Mouse (Mus musculus): Measurements from ENCODE around the gene Stil. TPM values are rescaled to one million over a fixed set of nuclear protein-coding genes. Genes with fewer than 3 reads are reported as not detected.

Stil gene
- polyA plus RNA-seq, 1 experiment = 6.4 TPM

GRCm38 (mm10) chr4:115060753-115061152, 60.8 kb downstream of the Stil start:
- TF ChIP-seq CTCF (IDR thresholded peaks at IDR 0.05; ENCODE audit: borderline replicate concordance, extremely low read depth, insufficient read depth, insufficient read length) (no peak), POLR2A (IDR thresholded peaks at IDR 0.05; ENCODE audit: borderline replicate concordance, extremely low read depth, insufficient read depth, insufficient read length, poor library complexity, severe bottlenecking) (no peak)
- no peak for DNase-seq (ENCODE audit: low read depth)

- TF ChIP-seq POLR2A (IDR thresholded peaks at IDR 0.05; ENCODE audit: borderline replicate concordance, extremely low read depth, insufficient read depth, insufficient read length, poor library complexity, severe bottlenecking) = no peak
- DNase-seq (ENCODE audit: low read depth) = peak; percentile 25
Observed at GRCm38 (mm10) chr4:115062540-115062874, 62.5 kb downstream of the Stil start.

DNA sequence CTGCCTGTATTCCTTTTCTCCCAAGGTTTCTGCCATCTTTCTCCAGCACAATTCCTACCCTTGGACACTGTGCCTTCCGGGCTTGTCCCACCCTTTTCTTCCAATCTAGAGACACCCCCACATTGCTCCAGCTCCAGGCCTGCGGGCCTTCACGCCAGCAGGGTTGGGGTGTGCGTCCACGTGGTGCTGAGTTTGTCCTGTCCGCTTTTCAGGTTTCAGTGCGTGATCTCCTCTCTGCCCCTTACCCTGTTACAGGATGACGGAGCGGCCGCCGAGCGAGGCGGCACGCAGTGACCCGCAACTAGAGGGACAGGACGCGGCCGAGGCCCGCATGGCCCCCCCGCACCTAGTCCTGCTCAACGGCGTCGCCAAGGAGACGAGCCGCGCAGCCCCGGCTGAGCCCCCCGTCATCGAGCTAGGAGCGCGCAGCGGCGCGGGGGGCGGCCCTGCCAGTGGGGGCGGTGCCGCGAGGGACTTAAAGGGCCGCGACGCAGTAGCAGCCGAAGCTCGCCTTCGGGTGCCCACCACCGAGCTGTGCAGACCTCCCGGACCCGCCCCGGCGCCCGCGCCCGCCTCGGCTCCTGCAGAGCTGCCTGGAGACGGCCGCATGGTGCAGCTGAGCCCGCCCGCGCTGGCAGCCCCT, 63.0 kb downstream of the Stil start:
- TF ChIP-seq CTCF (IDR thresholded peaks at IDR 0.05; ENCODE audit: borderline replicate concordance, extremely low read depth, insufficient read depth, insufficient read length) = no peak
- no peak for TF ChIP-seq POLR2A (IDR thresholded peaks at IDR 0.05; ENCODE audit: borderline replicate concordance, extremely low read depth, insufficient read depth, insufficient read length, poor library complexity, severe bottlenecking)

GRCm38 (mm10) chr4:115063518-115064239, 63.7 kb downstream of the Stil start:
- DNase-seq (ENCODE audit: low read depth) = peak; percentile 11

More for the DNA sequence above, 63.0 kb downstream of the Stil start:
- DNase-seq (ENCODE audit: low read depth) = peak; percentile 77

DNA sequence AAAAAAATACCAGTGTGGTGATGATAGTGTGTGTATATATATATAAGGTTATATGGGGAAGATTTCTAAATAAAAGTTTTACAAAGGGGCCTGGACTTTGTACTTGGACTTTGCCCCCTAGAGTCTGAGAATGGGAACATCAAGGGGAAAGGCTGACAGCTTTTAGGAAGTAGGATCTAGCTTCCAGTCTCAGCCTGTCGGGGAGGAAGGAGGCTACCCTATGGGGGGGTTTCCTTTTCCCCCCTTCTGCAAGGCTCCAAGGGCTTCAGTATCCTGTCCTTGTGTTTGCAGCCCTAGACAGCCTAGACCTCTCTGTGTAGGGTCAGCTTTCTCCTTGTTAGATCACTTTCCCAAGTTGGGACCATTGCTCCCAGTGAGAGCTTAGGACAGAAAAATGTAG, 71.7 kb downstream of the Stil start:
- no peak for DNase-seq (ENCODE audit: low read depth)
- TF ChIP-seq POLR2A (IDR thresholded peaks at IDR 0.05; ENCODE audit: borderline replicate concordance, extremely low read depth, insufficient read depth, insufficient read length, poor library complexity, severe bottlenecking) = no peak
- TF ChIP-seq CTCF (IDR thresholded peaks at IDR 0.05; ENCODE audit: borderline replicate concordance, extremely low read depth, insufficient read depth, insufficient read length) = no peak

More at GRCm38 (mm10) chr4:115063518-115064239, 63.7 kb downstream of the Stil start:
- TF ChIP-seq CTCF (IDR thresholded peaks at IDR 0.05; ENCODE audit: borderline replicate concordance, extremely low read depth, insufficient read depth, insufficient read length) (no peak), POLR2A (IDR thresholded peaks at IDR 0.05; ENCODE audit: borderline replicate concordance, extremely low read depth, insufficient read depth, insufficient read length, poor library complexity, severe bottlenecking) (no peak)

DNA sequence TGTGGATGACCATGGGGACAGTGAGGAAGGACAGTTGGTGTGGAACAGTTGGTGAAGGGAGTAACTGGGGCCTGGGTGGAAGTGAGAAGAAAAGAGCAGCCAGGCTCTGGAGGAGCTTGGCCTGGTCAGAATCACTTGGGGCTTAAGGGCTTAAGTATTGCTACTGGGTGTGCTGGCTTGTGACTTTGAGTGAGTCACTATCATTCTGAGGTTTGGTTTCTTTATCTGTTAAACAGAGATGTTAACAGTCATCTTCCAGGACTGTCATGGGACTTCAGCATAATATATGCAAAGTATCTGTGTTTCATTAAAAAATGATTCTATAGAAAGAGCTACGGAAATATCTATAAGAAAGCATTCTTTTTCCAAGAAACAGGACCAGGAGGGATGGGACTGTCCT, 74.8 kb downstream of the Stil start:
- no peak for DNase-seq (ENCODE audit: low read depth)
- TF ChIP-seq CTCF (IDR thresholded peaks at IDR 0.05; ENCODE audit: borderline replicate concordance, extremely low read depth, insufficient read depth, insufficient read length) = no peak
- no peak for TF ChIP-seq POLR2A (IDR thresholded peaks at IDR 0.05; ENCODE audit: borderline replicate concordance, extremely low read depth, insufficient read depth, insufficient read length, poor library complexity, severe bottlenecking)

GRCm38 (mm10) chr4:115075204-115075915, 75.4 kb downstream of the Stil start:
- no peak for DNase-seq (ENCODE audit: low read depth)
- no peak for TF ChIP-seq CTCF (IDR thresholded peaks at IDR 0.05; ENCODE audit: borderline replicate concordance, extremely low read depth, insufficient read depth, insufficient read length)
- no peak for TF ChIP-seq POLR2A (IDR thresholded peaks at IDR 0.05; ENCODE audit: borderline replicate concordance, extremely low read depth, insufficient read depth, insufficient read length, poor library complexity, severe bottlenecking)

DNA sequence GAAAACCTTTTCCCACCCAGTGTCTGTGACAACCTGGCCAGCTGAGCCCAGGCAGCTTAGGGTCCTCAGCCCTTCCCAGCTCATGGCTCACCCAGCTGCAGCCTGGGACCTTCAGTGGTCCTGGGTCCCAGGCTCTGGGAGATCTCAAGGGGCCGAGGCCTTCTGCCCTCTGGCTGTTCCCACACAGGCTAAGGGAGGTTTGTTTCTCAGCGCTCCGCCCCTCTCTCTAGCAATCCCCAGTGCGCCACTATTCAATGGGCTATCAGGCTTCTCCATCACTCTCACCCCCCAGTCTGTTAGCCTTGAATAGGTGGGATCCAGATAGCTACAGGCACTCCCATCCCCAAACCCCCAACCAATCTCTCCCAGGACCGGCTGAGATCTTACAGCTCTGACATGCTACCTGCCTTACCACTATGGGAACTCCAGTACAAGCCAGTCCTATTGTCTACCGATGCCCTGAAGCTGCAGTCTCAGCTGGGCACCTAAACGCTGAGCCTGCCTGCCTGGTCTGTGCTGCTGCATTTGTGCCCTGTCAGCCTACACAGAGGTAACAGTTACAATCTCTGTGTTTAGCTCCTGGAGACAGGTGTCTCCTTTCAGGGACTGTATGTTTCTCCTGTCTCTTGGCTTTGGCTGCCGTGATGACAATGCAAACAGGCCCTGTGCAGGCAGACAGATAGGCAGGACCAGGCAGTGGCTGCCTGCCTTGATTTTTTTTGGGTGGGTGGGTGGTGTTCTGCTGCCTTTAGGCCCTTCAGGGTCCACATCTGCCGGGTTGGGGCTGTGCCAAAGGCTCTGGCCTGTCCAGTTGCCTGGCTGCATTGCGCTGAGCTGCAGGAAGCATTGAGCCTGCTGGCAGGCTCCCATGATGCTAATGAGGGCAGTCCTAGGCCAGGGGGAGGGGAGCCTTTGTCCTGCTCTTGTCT, 79.2 kb downstream of the Stil start:
- peak; percentile 93 for DNase-seq (ENCODE audit: low read depth)
- TF ChIP-seq POLR2A (IDR thresholded peaks at IDR 0.05; ENCODE audit: borderline replicate concordance, extremely low read depth, insufficient read depth, insufficient read length, poor library complexity, severe bottlenecking) (no peak), CTCF (IDR thresholded peaks at IDR 0.05; ENCODE audit: borderline replicate concordance, extremely low read depth, insufficient read depth, insufficient read length) (no peak)

GRCm38 (mm10) chr4:115079821-115080349, 79.9 kb downstream of the Stil start:
- no peak for TF ChIP-seq CTCF (IDR thresholded peaks at IDR 0.05; ENCODE audit: borderline replicate concordance, extremely low read depth, insufficient read depth, insufficient read length)
- no peak for TF ChIP-seq POLR2A (IDR thresholded peaks at IDR 0.05; ENCODE audit: borderline replicate concordance, extremely low read depth, insufficient read depth, insufficient read length, poor library complexity, severe bottlenecking)
- no peak for DNase-seq (ENCODE audit: low read depth)

DNA sequence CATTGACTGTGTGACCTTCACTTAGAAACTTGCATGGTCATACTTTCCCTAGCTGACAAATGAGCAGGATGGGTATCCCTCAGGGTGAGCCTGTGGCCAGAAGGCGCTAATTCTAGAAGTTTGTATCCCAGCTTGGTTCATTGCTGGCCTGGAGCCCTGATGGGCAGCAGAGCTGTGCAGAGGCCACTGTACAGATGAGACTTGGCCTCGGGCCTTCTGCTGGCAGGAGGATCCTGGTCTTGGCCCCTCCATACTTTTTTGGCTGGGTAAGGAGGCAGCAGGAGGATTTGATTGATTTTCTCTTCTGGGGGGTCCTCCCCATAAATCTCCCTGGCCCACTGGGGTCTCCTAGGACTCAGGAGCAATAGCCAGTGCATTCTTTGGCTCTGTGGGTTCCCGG, 83.1 kb downstream of the Stil start:
- no peak for DNase-seq (ENCODE audit: low read depth)
- TF ChIP-seq CTCF (IDR thresholded peaks at IDR 0.05; ENCODE audit: borderline replicate concordance, extremely low read depth, insufficient read depth, insufficient read length) (no peak), POLR2A (IDR thresholded peaks at IDR 0.05; ENCODE audit: borderline replicate concordance, extremely low read depth, insufficient read depth, insufficient read length, poor library complexity, severe bottlenecking) (no peak)

Data from brain, embryonic 14.5 days (tissue).